Mouse (Mus musculus): ENCODE data around the gene Clcn5. TPM values are rescaled to one million over a fixed set of nuclear protein-coding genes. Genes with fewer than 3 reads are reported as not detected.
A peak's percentile ranks its signal among the peaks of the same experiment; 100 is the strongest.

Clcn5 gene
- 20.5 and 23.8 TPM in 2 replicates for polyA plus RNA-seq (2016; fragmentation: Nextera tagmentation; extraction: Ambion mirVana)

DNA sequence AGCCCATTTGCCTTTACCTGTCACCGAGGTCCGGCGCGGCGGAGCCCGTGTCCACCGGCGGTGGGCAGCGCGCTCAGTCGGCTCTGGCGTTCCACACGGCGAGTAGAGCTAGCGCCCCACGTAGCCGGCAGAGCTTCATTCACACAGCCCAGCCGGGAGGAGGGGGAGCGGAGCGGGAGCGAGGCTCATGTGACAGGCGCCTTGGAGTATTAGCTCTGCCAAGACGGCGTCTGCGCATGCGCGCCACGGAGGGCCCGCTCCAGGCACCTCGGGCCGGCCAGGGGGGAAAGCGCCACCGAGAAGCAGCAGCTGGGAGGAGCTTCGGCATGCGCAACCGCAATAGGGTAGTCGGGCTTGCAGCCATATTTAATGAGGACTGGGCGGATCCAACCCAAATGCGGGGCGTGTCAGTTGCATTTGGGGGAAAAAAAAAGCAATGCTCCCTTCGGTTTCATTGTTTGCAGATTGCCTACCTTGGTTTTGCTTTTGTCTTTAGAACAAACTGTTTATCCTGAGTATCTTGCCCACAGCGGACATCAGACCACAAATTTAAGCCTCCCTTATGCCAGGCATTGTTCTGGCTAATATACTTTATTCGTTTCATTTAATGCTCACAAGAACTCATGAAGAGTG, at the start of gene Clcn5:
Gene Clcn5 (minus strand): TSS at position 270 of the 633 bp plus-strand sequence.
- 18% methylated on average over 40 of the region's 43 CpGs for WGBS
- Histone ChIP-seq H3K27me3 (no peaks in the 10 kb centered on the region), H3K4me2 (peak within 1 kb of the TSS; percentile 50), H3K9ac (replicated peaks) (peak within 1 kb of the TSS; percentile 72), H3K27ac (peak within 1 kb of the TSS; percentile 93), H3K4me3 (replicated peaks) (peak within 1 kb of the TSS; percentile 55), H3K4me1 (replicated peaks) (0 out of 2 replicates have a peak, but pooled peaks cover 9% of the 10 kb centered on the region), H3K36me3 (no peaks in the 10 kb centered on the region), H3K9me3 (no peaks in the 10 kb centered on the region)
- ATAC-seq (ENCODE audit: insufficient number of reproducible peaks, insufficient read depth, low FRiP score, low TSS enrichment, low read depth): peak; percentile 98

DNA sequence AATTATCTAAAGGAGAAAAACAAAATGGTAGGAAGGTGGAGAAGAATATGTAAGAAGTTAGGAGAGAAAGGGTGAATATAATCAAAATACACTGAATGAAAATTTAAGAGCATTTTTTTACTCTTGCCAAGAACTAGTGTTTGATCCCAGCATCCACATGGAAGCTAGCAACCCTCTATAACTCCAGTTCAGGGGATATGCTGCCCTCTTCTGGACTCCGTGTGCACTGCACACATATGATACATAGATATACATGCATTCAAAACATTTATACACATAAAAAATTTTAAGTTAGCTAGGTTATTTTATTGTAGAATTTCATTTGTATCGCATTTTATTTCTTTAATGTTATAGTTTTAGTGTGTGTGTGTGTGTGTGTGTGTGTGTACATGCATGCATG, 6.3 kb upstream of the Clcn5 start:
- 37% methylated on average over 2 of the region's 2 CpGs for WGBS
- Histone ChIP-seq H3K9me3 (no peaks in the 10 kb centered on the region), H3K27ac (no peak overlapping the region), H3K27me3 (no peaks in the 10 kb centered on the region), H3K9ac (replicated peaks) (no peak overlapping the region), H3K4me1 (replicated peaks) (no peaks in the 10 kb centered on the region), H3K4me2 (no peak overlapping the region), H3K36me3 (no peaks in the 10 kb centered on the region), H3K4me3 (replicated peaks) (no peak overlapping the region)
- ATAC-seq (ENCODE audit: insufficient number of reproducible peaks, insufficient read depth, low FRiP score, low TSS enrichment, low read depth): no peak

DNA sequence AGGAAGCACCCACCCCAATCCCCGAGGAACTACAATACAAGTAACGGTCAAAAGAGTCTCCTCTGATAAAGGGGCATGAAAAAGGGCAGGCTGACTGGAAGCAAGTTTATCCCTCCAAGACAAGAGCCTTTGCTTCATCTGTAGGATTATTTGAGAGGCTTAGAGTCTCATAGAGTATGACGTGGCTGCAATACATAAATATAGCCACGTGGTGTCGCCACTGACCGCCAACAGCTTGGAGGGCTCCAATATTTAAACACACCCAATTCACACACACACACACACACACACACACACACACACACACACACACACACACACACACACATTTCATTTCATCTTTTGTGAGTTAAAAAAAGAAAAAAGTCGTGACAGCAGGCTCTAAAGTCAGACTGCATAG, 3.1 kb upstream of the Clcn5 start:
- Histone ChIP-seq H3K9ac (replicated peaks) (no peak overlapping the region), H3K4me3 (replicated peaks) (no peak overlapping the region), H3K4me2 (no peak overlapping the region), H3K4me1 (replicated peaks) (no peaks in the 10 kb centered on the region), H3K9me3 (no peaks in the 10 kb centered on the region), H3K27ac (no peak overlapping the region), H3K36me3 (no peaks in the 10 kb centered on the region), H3K27me3 (no peaks in the 10 kb centered on the region)
- WGBS: 18% methylated on average over 7 of the region's 7 CpGs
- no peak for ATAC-seq (ENCODE audit: insufficient number of reproducible peaks, insufficient read depth, low FRiP score, low TSS enrichment, low read depth)

DNA sequence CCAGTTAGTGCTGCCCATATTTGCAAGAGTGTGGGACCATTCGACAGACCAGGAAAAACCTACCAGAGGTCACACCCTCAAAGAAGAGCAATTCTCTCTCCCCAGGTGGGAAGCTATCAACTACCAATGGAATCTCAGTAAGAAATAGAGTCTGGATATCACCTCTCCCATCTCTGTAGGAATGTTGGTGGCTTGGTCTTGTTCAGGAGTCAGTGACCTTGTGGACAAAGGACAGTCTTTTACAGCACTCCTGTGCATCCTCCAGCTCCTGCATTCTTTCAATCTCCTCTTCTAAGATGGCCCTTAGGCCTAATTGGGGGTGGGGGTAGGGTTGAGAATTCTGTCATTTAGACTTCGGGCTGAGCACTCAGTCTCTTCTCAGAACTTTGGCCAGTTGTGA, 1.4 kb upstream of the Clcn5 start:
- H3K4me3 ChIP-seq (replicated peaks): no peak overlapping the region
- no peak overlapping the region for H3K27ac ChIP-seq
- 68% methylated on average over 2 of the region's 2 CpGs for WGBS
- no peaks in the 10 kb centered on the region for H3K9me3 ChIP-seq
- no peak for ATAC-seq (ENCODE audit: insufficient number of reproducible peaks, insufficient read depth, low FRiP score, low TSS enrichment, low read depth)
- no peak overlapping the region for H3K9ac ChIP-seq (replicated peaks)
- no peaks in the 10 kb centered on the region for H3K27me3 ChIP-seq
- H3K4me1 ChIP-seq (replicated peaks): 0 out of 2 replicates have a peak, but pooled peaks cover 6% of the 10 kb centered on the region
- no peaks in the 10 kb centered on the region for H3K36me3 ChIP-seq
- H3K4me2 ChIP-seq: no peak overlapping the region

DNA sequence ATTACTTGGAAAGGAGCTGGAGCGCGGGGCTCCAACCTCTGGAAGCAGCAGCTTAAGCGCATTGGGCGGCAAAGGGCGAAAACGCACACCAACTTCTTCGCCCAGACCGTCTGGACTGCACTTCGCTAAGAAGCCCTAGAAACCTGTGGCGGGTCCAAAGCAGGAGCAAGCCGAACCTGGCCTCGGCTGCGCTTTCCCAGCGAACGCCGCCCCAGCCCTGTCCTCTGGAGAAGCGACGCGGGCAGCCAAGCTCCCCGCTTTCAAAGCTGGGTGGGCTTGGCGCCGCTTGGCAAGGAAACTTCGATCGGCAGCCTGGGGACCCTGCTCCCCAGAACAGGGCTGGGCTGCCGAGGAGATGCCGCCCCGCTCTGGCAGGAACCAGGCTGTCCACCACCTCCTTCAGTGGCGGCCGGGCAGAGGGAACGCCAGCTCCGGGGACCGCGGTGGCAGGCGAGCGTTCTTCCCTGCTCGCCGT, 570 bp downstream of the Clcn5 start:
- 8% methylated on average over 31 of the region's 37 CpGs for WGBS

DNA sequence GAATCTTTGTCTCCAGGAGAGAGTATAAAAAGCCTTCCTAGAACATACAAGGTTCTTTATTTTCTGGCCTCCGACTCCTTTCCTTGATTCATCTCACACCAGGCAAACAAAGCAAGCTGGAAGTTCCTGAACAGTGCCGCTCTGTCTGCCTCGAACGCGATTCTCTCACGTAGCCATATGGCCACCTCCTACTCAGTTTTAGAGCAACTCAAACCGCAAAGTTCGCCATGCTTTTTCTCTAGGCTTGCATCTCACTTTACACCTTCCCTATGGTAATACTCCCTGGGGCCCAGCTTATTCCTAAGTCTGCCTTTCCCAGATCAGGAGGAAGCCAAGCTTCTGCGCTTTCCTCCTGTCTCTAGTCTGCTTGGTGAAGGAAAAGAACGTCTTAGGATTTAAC, 4.0 kb downstream of the Clcn5 start:
- Histone ChIP-seq H3K4me3 (replicated peaks) (peak overlapping the region; percentile 3; the same call in 1 of the 2 replicates), H3K4me2 (peak overlapping the region; percentile 35), H3K9ac (replicated peaks) (no peak overlapping the region), H3K27ac (peak overlapping the region; percentile 62; the same call in 1 of the 2 replicates), H3K36me3 (no peaks in the 10 kb centered on the region), H3K9me3 (no peaks in the 10 kb centered on the region), H3K27me3 (no peaks in the 10 kb centered on the region), H3K4me1 (replicated peaks) (0 out of 2 replicates have a peak, but pooled peaks cover 9% of the 10 kb centered on the region)
- 33% methylated on average over 10 of the region's 10 CpGs for WGBS
- ATAC-seq (ENCODE audit: insufficient number of reproducible peaks, insufficient read depth, low FRiP score, low TSS enrichment, low read depth): no peak

More for the DNA sequence above, 570 bp downstream of the Clcn5 start:
- H3K27ac ChIP-seq: peak overlapping the region; percentile 93
- H3K9ac ChIP-seq (replicated peaks): peak overlapping the region; percentile 72
- H3K9me3 ChIP-seq: no peaks in the 10 kb centered on the region
- H3K36me3 ChIP-seq: no peaks in the 10 kb centered on the region
- no peaks in the 10 kb centered on the region for H3K27me3 ChIP-seq
- H3K4me1 ChIP-seq (replicated peaks): 0 out of 2 replicates have a peak, but pooled peaks cover 9% of the 10 kb centered on the region
- H3K4me3 ChIP-seq (replicated peaks): peak overlapping the region; percentile 55
- peak overlapping the region; percentile 50 for H3K4me2 ChIP-seq
- peak; percentile 84 for ATAC-seq (ENCODE audit: insufficient number of reproducible peaks, insufficient read depth, low FRiP score, low TSS enrichment, low read depth)

DNA sequence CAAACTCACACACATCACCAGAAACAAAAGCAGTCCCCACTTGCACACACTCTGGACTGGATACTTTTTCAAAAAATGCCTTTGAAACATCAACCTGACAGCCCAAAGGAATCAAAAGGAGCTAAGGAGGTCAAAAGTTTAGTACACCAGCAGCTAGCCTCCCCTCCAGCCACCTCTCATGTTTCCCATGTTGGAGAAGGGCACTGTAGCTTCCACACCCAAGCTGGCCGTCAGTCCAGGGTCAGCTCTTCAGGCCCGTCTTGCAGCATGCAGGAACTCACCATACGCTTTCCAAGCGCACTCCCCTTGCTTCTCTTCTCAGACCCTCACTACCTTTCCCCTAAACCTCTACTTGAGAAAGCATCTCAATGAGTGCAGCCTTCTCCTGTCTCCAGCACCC, 4.5 kb downstream of the Clcn5 start:
- Histone ChIP-seq H3K4me2 (peak overlapping the region; percentile 35), H3K27me3 (no peaks in the 10 kb centered on the region), H3K27ac (peak overlapping the region; percentile 62; the same call in 1 of the 2 replicates), H3K4me3 (replicated peaks) (peak overlapping the region; percentile 3; the same call in 1 of the 2 replicates), H3K4me1 (replicated peaks) (0 out of 2 replicates have a peak, but pooled peaks cover 9% of the 10 kb centered on the region), H3K9me3 (no peaks in the 10 kb centered on the region), H3K36me3 (no peaks in the 10 kb centered on the region), H3K9ac (replicated peaks) (no peak overlapping the region)
- WGBS: 55% methylated on average over 4 of the region's 4 CpGs
- no peak for ATAC-seq (ENCODE audit: insufficient number of reproducible peaks, insufficient read depth, low FRiP score, low TSS enrichment, low read depth)

DNA sequence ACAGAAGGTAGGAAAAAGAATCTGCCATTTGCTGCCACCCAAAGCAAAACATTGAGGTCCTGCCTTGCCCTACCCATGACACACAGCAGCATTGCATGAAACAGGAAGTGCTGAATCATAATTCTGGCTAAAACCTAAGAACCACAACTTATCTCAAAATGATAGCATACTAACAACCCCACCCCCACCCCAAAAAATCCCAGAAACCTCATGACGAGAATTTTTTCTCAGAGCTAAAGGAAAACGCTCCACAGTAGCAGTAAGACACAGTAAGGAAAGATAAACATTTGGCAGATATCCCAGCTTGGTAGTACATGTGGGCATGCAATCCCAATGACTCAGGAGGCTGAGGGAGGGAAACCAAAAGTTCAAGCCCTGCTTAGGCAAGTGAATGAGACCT, 10.9 kb downstream of the Clcn5 start:
- WGBS: 76% methylated on average over 2 of the region's 2 CpGs
- Histone ChIP-seq H3K4me3 (replicated peaks) (no peak overlapping the region), H3K36me3 (no peaks in the 10 kb centered on the region), H3K4me2 (no peak overlapping the region), H3K9ac (replicated peaks) (no peak overlapping the region), H3K9me3 (no peaks in the 10 kb centered on the region), H3K27ac (no peak overlapping the region), H3K27me3 (no peaks in the 10 kb centered on the region), H3K4me1 (replicated peaks) (no peaks in the 10 kb centered on the region)
- no peak for ATAC-seq (ENCODE audit: insufficient number of reproducible peaks, insufficient read depth, low FRiP score, low TSS enrichment, low read depth)

DNA sequence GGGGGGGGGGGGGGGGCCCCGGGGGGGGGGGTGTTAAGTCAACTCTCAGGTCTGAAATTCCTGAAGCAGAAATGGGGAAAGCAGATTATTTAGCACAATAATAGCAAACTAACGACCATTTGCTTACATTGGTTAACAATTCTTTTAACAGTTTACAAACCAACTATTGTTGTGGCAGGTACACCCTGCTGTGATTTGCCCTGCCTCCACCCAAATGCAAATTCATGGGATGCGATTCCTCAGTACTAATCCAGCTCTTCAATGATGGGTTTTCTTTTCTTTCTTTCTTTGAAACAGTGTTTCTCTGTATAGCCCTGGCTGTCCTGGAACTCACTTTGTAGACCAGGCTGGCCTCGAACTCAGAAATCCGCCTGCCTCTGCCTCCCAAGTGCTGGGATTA, 12.3 kb downstream of the Clcn5 start:
- no peak overlapping the region for H3K4me2 ChIP-seq
- H3K36me3 ChIP-seq: no peaks in the 10 kb centered on the region
- H3K27ac ChIP-seq: no peak overlapping the region
- H3K4me3 ChIP-seq (replicated peaks): no peak overlapping the region
- H3K9ac ChIP-seq (replicated peaks): no peak overlapping the region
- WGBS: 58% methylated on average over 4 of the region's 5 CpGs
- no peaks in the 10 kb centered on the region for H3K4me1 ChIP-seq (replicated peaks)
- no peaks in the 10 kb centered on the region for H3K9me3 ChIP-seq
- no peaks in the 10 kb centered on the region for H3K27me3 ChIP-seq
- ATAC-seq (ENCODE audit: insufficient number of reproducible peaks, insufficient read depth, low FRiP score, low TSS enrichment, low read depth): no peak

DNA sequence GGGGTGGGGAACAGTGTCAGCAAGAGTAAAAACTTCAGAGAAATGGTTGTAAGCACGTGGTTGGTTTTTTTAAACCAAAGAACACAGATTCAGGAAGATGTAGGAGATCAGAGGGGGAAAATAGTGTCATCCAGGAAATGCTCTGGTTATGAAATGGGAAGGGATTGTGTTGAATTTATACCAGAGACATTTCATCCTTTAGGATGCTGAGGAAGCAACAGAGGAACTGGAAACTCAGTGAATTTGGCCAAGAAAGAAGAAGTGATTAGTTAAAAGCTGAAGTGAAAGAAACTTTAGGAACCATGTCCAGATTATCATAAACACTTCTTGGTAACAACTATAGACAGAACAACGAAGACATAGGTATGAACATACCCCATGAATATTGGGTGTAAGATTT, 26.2 kb downstream of the Clcn5 start:
- Histone ChIP-seq H3K36me3 (no peaks in the 10 kb centered on the region), H3K4me3 (replicated peaks) (no peak overlapping the region), H3K9ac (replicated peaks) (no peak overlapping the region), H3K4me2 (no peak overlapping the region), H3K9me3 (no peaks in the 10 kb centered on the region), H3K27me3 (no peaks in the 10 kb centered on the region), H3K27ac (no peak overlapping the region), H3K4me1 (replicated peaks) (no peaks in the 10 kb centered on the region)
- ATAC-seq (ENCODE audit: insufficient number of reproducible peaks, insufficient read depth, low FRiP score, low TSS enrichment, low read depth): no peak
- 75% methylated on average over 2 of the region's 2 CpGs for WGBS

DNA sequence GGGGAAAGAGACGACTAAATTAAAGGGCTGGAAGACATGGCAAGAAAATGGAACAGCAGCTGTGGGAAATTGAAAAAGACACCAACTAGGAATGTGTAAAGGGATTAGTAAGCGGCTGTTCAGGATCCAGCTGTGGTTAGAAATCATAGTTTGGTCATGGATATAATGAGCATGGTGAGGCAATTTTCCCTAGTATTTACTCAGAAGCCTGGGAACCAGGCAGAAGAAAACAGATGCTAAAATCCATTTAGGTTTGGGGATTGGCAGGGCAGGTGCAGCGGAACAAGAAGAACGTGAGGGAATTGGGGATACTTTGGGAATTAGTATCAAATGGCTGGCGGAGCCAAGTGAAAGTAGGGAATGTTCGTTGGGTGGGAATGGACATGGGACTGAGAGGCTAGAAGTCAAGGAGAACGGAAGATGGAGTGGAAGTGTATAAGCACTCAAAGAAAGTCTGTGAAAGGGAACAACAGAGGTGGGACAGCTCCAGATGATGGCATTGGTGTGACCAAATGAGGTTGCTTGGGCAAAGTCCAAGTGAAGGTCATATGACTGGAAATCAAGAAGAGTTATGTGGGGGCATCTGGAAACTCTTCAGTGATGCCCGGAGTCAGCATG, 26.9 kb downstream of the Clcn5 start:
- Histone ChIP-seq H3K27ac (no peak overlapping the region), H3K9ac (replicated peaks) (no peak overlapping the region), H3K4me2 (no peak overlapping the region), H3K27me3 (no peaks in the 10 kb centered on the region), H3K4me1 (replicated peaks) (no peaks in the 10 kb centered on the region), H3K36me3 (no peaks in the 10 kb centered on the region), H3K9me3 (no peaks in the 10 kb centered on the region), H3K4me3 (replicated peaks) (no peak overlapping the region)
- ATAC-seq (ENCODE audit: insufficient number of reproducible peaks, insufficient read depth, low FRiP score, low TSS enrichment, low read depth): no peak
- 87% methylated on average over 8 of the region's 8 CpGs for WGBS

Measured in limb, embryonic 12.5 days (tissue).